Mouse (Mus musculus) hindbrain, embryonic 16.5 days (tissue): ENCODE data around the gene Pde3a. TPM values are rescaled to one million over a fixed set of nuclear protein-coding genes. Genes with fewer than 3 reads are reported as not detected.
A peak's percentile ranks its signal among the peaks of the same experiment; 100 is the strongest.

Experiments
- ATAC-seq: fragments of 200-750 bp; cut with Nextera tagmentation; 2 replicates; pipeline ENCODE4 v1.8.0; 2017; ENCODE audit warnings: moderate TSS enrichment, moderate library complexity
- H3K27ac ChIP-seq: fragments of 300-500 bp; sonication (generic); 2 replicates; pipeline ENCODE4 v1.5.1; 2014; ENCODE audit warnings: low read depth, mild to moderate bottlenecking, control low read depth, low read length, moderate library complexity
- H3K27me3 ChIP-seq: fragments of 300-500 bp; sonication (generic); replicated peaks from 2 replicates; pipeline ENCODE4 v1.6.1; 2014; ENCODE audit warnings: low read length; ENCODE audit not compliant: control insufficient read depth, insufficient read depth
- H3K36me3 ChIP-seq: fragments of 300-500 bp; sonication (generic); 2 replicates; pipeline ENCODE4 v1.6.1; 2014; ENCODE audit warnings: mild to moderate bottlenecking, low read length, moderate library complexity, mixed read lengths; ENCODE audit not compliant: control insufficient read depth, insufficient read depth
- H3K4me1 ChIP-seq: fragments of 300-500 bp; sonication (generic); 2 replicates; pipeline ENCODE4 v1.6.1; 2014; ENCODE audit warnings: low read depth, low read length; ENCODE audit not compliant: control insufficient read depth, insufficient read depth
- H3K4me2 ChIP-seq: fragments of 300-500 bp; sonication (generic); 2 replicates; pipeline ENCODE4 v1.6.1; 2014; ENCODE audit warnings: mild to moderate bottlenecking, low read length, control low read depth, moderate library complexity
- H3K4me3 ChIP-seq: fragments of 300-500 bp; sonication (generic); 2 replicates; pipeline ENCODE4 v1.5.1; 2014; ENCODE audit warnings: mild to moderate bottlenecking, low read length, control low read depth, moderate library complexity
- H3K9ac ChIP-seq: fragments of 300-500 bp; sonication (generic); 2 replicates; pipeline ENCODE4 v1.6.1; 2014; ENCODE audit warnings: low read depth, mild to moderate bottlenecking, control low read depth, low read length, moderate library complexity
- H3K9me3 ChIP-seq: fragments of 300-500 bp; sonication (generic); 2 replicates; pipeline ENCODE4 v1.6.1; 2014; ENCODE audit warnings: mild to moderate bottlenecking, low read length, moderate library complexity; ENCODE audit not compliant: control insufficient read depth
- whole genome bisulfite sequencing: fragments of 180-500 bp; shearing (Covaris S2); extraction: QIAGEN DNeasy Blood & Tissue Kit; methylation state at CpG from one replicate; pipeline ENCODE4 v1.1.7; 2014; 5-methylcytosine and 5-hydroxymethylcytosine counted together
- polyA plus RNA-seq: library from polyadenylated mRNA; unstranded; fragments of >200 nt; fragmentation: Nextera tagmentation; extraction: Ambion mirVana; gene quantifications from 2 replicates; pipeline ENCODE4 v1.2.1, GENCODE M21; 2015

The Pde3a gene
- polyA plus RNA-seq, 1 experiment from 2014 or later: 2.1 TPM

DNA sequence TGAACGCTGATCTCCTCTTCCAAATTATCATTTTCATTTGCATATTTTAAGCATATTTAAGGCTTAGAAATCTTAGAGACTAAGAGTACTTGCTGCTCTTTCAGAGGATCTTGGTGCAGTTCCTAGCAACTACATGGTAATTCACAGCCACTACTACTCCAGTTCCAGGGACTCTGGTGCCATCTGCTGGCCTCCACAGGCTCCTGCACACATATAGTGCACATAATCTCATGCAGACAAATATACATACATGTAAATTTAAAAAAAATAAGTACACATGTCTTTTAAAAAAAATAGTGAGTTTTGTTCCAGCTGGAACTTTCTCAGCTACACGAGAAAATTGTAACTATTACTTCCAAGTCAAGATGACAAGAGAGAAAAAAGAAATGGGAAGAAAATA is 221.2 kb downstream of the Pde3a start:
- Histone ChIP-seq H3K9me3 (no peaks in the 10 kb centered on the region), H3K27me3 (no peaks in the 10 kb centered on the region), H3K4me1 (no peaks in the 10 kb centered on the region), H3K4me2 (no peak overlapping the region), H3K27ac (no peak overlapping the region), H3K9ac (no peak overlapping the region), H3K4me3 (no peak overlapping the region), H3K36me3 (no peaks in the 10 kb centered on the region)
- ATAC-seq: no peak
- 87% methylated on average over 2 of the region's 2 CpGs for WGBS

GRCm38 (mm10) chr6:141474223-141474622 is 225.2 kb downstream of the Pde3a start:
- WGBS: 60% methylated on average over 2 of the region's 2 CpGs

DNA sequence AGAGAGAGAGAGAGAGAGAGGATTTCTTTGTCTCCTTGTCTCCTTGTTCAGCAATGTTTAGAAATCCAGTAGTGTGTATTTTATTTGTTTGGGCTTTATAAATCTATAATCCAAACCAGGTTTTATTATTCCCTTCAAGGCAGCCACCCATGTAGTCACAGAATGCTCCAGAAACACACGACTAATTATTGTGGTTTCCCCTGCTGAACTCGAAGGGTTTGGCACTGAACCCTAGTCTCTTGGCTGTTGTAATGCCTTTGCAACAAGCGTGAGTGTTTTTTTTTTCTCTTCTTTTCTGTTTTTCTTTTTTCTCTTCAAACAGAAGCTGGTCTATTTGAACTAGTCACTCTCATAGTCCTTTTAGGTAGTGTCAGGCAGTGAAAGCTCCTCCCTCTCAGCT is 225.6 kb downstream of the Pde3a start:
- Histone ChIP-seq H3K4me3 (no peak overlapping the region), H3K27me3 (no peaks in the 10 kb centered on the region), H3K4me2 (no peak overlapping the region), H3K4me1 (no peaks in the 10 kb centered on the region), H3K27ac (no peak overlapping the region), H3K9me3 (no peaks in the 10 kb centered on the region), H3K9ac (no peak overlapping the region), H3K36me3 (no peaks in the 10 kb centered on the region)
- WGBS: 38% methylated on average over 3 of the region's 3 CpGs
- no peak for ATAC-seq

More at GRCm38 (mm10) chr6:141474223-141474622, 225.2 kb downstream of the Pde3a start:
- H3K9me3 ChIP-seq: no peaks in the 10 kb centered on the region
- H3K4me1 ChIP-seq: no peaks in the 10 kb centered on the region
- no peak overlapping the region for H3K4me3 ChIP-seq
- H3K27ac ChIP-seq: no peak overlapping the region
- H3K36me3 ChIP-seq: no peaks in the 10 kb centered on the region
- no peak for ATAC-seq
- no peak overlapping the region for H3K4me2 ChIP-seq
- no peaks in the 10 kb centered on the region for H3K27me3 ChIP-seq
- H3K9ac ChIP-seq: no peak overlapping the region

DNA sequence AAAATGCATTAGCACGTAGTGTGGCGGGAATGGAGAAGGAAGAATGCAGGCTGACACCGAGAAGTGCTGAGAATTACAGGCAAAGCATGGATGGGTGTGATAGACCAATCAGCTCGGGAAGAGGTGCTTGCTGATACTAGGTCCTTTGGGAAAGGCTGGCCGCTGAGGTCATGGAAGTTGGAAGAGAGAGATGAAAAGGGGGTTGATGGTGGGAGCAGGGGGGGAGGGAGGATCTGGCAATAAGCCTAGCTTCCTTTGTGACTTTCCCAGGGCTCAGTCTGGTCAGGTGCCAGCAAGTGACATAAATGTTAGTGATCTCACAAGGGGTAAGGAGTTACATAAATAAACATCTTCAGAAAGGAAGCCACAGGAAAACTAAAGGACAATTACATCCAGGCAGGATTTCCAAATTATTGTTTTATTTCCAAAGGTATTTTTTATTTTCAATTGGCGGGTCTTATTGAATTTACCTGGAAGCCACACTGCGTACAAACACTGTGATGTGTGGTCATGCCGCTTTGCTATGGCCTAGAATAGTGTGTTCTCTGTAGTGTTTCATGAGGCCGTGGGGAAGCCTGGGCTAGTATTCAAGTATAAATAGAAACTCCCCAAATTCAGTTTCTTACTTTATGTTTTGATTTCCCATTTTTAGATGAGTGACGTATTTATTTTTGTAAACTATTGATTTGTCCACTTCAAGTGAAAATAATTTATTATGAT is 236.4 kb downstream of the Pde3a start:
- H3K4me1 ChIP-seq: no peaks in the 10 kb centered on the region
- H3K36me3 ChIP-seq: no peaks in the 10 kb centered on the region
- no peak overlapping the region for H3K4me3 ChIP-seq
- ATAC-seq: peak; percentile 74
- H3K9ac ChIP-seq: no peak overlapping the region
- H3K4me2 ChIP-seq: peak overlapping the region; percentile 21; the same call in 1 of the 2 replicates
- WGBS: 47% methylated on average over 10 of the region's 10 CpGs
- no peaks in the 10 kb centered on the region for H3K27me3 ChIP-seq
- no peak overlapping the region for H3K27ac ChIP-seq
- H3K9me3 ChIP-seq: no peaks in the 10 kb centered on the region

GRCm38 (mm10) chr6:141487266-141487665 is 238.2 kb downstream of the Pde3a start:
- peak; percentile 78 for ATAC-seq
- Histone ChIP-seq H3K4me2 (no peak overlapping the region), H3K27me3 (no peaks in the 10 kb centered on the region), H3K27ac (no peak overlapping the region), H3K4me1 (no peaks in the 10 kb centered on the region), H3K36me3 (no peaks in the 10 kb centered on the region), H3K9me3 (no peaks in the 10 kb centered on the region), H3K9ac (no peak overlapping the region), H3K4me3 (no peak overlapping the region)
- WGBS: 66% methylated on average over 7 of the region's 7 CpGs

GRCm38 (mm10) chr6:141488619-141489018 is 239.6 kb downstream of the Pde3a start:
- WGBS: 18% methylated on average over 11 of the region's 11 CpGs
- no peaks in the 10 kb centered on the region; the same call in 1 of the 2 replicates for H3K27me3 ChIP-seq
- H3K9me3 ChIP-seq: no peaks in the 10 kb centered on the region
- H3K36me3 ChIP-seq: no peaks in the 10 kb centered on the region
- no peak overlapping the region for H3K4me2 ChIP-seq
- H3K4me3 ChIP-seq: no peak overlapping the region
- ATAC-seq: no peak
- no peak overlapping the region for H3K27ac ChIP-seq
- no peaks in the 10 kb centered on the region for H3K4me1 ChIP-seq
- H3K9ac ChIP-seq: no peak overlapping the region

- Histone ChIP-seq H3K4me3 (no peak overlapping the region), H3K9me3 (no peaks in the 10 kb centered on the region), H3K9ac (no peak overlapping the region), H3K27ac (no peak overlapping the region), H3K4me2 (no peak overlapping the region), H3K4me1 (peaks cover 4% of the 10 kb centered on the region; the same call in 1 of the 2 replicates), H3K36me3 (no peaks in the 10 kb centered on the region), H3K27me3 (no peaks in the 10 kb centered on the region; the same call in 1 of the 2 replicates)
- WGBS: 62% methylated on average over 4 of the region's 4 CpGs
- ATAC-seq: no peak
Observed at GRCm38 (mm10) chr6:141494909-141495308, 245.8 kb downstream of the Pde3a start.

DNA sequence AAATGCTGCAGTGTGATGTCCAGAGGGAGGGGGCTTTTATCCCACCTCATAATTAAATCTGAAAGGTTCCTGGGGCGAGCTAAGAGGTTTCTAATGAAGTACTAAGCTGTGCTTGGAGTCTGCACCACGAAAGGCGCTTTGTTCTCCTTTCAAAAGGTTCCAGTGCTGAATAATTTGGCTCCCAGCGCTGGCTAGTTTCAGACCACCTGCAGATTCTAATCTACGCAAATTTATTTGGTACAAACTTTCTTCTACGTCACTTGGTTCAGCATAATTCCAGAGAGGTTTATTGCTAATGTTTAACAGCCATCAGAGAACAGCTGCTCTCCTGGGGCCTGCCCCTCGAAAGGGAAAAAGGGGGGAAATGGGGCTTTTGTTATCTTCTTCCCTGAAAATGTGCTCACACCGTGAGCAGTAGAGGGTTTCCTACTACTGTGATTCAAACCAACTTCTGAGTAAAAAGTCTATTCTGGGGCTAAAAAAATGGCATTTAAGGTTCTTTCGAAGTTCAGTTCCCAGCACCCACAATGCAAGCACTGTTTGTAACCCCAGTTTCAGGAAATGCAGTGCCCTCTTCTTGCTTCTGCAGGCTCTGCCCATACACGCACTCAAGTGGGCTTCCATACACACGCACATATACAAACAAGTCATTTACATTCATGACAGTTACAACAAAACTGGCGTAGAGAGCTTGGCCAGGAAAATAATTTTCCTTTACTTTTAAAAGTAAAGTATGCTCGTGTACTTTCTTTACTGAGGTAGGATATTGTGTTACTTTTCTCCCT is 246.8 kb downstream of the Pde3a start:
- Histone ChIP-seq H3K9me3 (no peaks in the 10 kb centered on the region), H3K4me1 (peaks cover 4% of the 10 kb centered on the region; the same call in 1 of the 2 replicates), H3K27ac (no peak overlapping the region), H3K4me3 (no peak overlapping the region), H3K4me2 (no peak overlapping the region; the same call in 1 of the 2 replicates), H3K36me3 (no peaks in the 10 kb centered on the region), H3K9ac (no peak overlapping the region), H3K27me3 (no peaks in the 10 kb centered on the region; the same call in 1 of the 2 replicates)
- WGBS: 11% methylated on average over 13 of the region's 13 CpGs
- ATAC-seq: peak; percentile 84

DNA sequence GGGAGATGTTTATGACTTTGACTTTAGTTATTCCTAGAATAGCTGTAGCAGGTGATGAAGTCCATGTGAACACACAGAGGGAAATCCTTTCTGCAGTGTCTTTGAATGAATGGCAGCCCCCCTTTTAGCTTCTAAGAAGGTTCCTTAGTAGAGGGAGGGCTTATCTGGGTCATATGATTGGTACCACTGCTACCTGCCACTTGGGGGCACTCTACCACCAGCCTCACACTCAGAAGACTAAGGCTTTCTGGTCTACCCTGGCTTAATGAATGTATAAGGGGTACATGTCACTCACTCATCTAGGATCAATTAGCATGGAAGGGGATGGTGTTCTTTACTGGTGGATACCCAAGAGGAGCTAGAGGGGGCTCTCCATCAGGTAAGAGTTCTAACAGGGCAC is 250.4 kb downstream of the Pde3a start:
- no peaks in the 10 kb centered on the region for H3K36me3 ChIP-seq
- H3K4me1 ChIP-seq: peaks cover 4% of the 10 kb centered on the region; the same call in 1 of the 2 replicates
- no peak for ATAC-seq
- H3K4me2 ChIP-seq: no peak overlapping the region
- H3K9ac ChIP-seq: no peak overlapping the region
- no peaks in the 10 kb centered on the region for H3K27me3 ChIP-seq
- no peaks in the 10 kb centered on the region for H3K9me3 ChIP-seq
- no peak overlapping the region for H3K27ac ChIP-seq
- H3K4me3 ChIP-seq: no peak overlapping the region
